Mouse (Mus musculus): ENCODE results near the gene Gmds. TPM values are rescaled to one million over a fixed set of nuclear protein-coding genes. Genes with fewer than 3 reads are reported as not detected.

Gene Gmds
- polyA plus RNA-seq, 1 experiment = 230 TPM

DNA sequence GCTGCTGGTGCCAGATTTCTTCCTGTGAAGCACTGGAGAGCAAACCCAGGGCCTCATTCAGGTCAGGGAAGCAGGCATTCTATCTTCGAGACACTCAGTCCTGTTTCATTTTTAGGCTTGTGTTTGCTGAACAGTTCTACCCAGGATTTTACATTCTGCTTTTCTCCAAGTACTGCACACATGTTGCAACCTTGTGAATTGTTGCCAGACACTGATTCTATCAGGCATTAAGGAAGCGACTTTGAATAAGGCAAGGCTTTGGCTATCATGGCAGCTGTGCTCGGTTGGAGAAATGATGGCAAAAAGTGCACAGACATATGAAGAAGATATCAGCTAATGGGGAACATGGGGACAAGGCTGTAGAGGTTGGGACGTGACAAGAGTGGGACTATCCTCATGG lies 510.1 kb downstream of the Gmds start:
- no peaks in the 10 kb centered on the region for H3K36me3 ChIP-seq (ENCODE audit: control insufficient read depth, insufficient read depth, low read length)
- no peaks in the 10 kb centered on the region for H3K27me3 ChIP-seq (ENCODE audit: control insufficient read depth, insufficient read depth, low read length)
- TF ChIP-seq CTCF (IDR thresholded peaks at IDR 0.05; ENCODE audit: extremely low read depth, insufficient read length, insufficient replicate concordance, low read depth, low read length) = no peak
- no peak for TF ChIP-seq POLR2A (IDR thresholded peaks at IDR 0.05; ENCODE audit: low read depth, low read length)
- 93% methylated on average over 4 of the region's 4 CpGs for WGBS
- no peak overlapping the region for H3K4me3 ChIP-seq (ENCODE audit: low read depth, low read length)
- no peak overlapping the region for H3K27ac ChIP-seq (ENCODE audit: insufficient read depth, low read depth, low read length)
- H3K4me1 ChIP-seq (ENCODE audit: control insufficient read depth, insufficient read depth, insufficient read length, low read length) = no peaks in the 10 kb centered on the region

DNA sequence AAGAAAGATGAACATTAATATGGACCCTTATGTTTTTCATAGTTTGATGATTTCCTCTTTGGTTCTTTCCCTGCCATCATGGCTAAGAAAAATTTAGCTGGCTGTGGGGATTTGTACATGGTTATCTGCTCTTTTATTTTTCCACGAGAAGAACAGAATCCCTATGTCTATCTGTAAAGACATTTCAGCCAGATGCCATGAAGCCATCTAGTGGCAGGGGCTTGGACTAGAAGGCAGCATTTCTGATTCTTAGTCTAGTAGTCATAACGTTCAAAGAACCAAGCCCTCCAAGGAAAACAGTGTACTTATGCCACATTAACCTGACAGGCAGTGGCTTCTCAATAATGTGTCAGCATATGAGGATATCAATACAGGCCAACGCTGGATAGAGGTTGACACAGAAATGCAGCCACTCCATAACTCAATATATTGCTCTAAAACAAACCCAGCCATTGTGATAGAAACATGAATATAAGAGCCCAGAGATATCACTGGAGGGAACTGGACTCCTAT lies 510.7 kb downstream of the Gmds start:
- Histone ChIP-seq H3K4me3 (ENCODE audit: low read depth, low read length) (no peak overlapping the region), H3K27ac (ENCODE audit: insufficient read depth, low read depth, low read length) (no peak overlapping the region), H3K36me3 (ENCODE audit: control insufficient read depth, insufficient read depth, low read length) (no peaks in the 10 kb centered on the region), H3K27me3 (ENCODE audit: control insufficient read depth, insufficient read depth, low read length) (no peaks in the 10 kb centered on the region), H3K4me1 (ENCODE audit: control insufficient read depth, insufficient read depth, insufficient read length, low read length) (no peaks in the 10 kb centered on the region)
- TF ChIP-seq POLR2A (IDR thresholded peaks at IDR 0.05; ENCODE audit: low read depth, low read length) (no peak), CTCF (IDR thresholded peaks at IDR 0.05; ENCODE audit: extremely low read depth, insufficient read length, insufficient replicate concordance, low read depth, low read length) (no peak)
- 68% methylated on average over 3 of the region's 3 CpGs for WGBS

DNA sequence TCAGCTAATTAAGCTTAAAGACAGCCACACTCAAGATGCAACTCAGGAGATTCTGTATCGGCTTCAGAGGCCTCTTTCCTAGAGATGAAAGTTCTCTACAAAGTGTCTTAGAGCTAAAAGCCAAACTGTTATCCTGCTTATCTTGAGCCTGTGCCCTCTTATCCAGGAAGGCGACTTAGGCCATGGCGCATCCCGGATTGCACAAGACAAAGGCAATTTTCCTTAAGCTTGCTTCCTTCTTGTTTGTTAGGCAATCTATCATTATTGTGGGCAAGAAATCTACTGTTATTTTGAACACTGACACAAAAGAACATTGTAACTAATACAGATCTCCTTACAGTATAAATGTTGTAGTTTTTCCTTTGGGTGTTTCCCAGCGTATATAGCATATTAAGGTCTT lies 511.4 kb downstream of the Gmds start:
- no peaks in the 10 kb centered on the region for H3K4me1 ChIP-seq (ENCODE audit: control insufficient read depth, insufficient read depth, insufficient read length, low read length)
- 74% methylated on average over 5 of the region's 5 CpGs for WGBS
- H3K36me3 ChIP-seq (ENCODE audit: control insufficient read depth, insufficient read depth, low read length) = no peaks in the 10 kb centered on the region
- no peaks in the 10 kb centered on the region for H3K27me3 ChIP-seq (ENCODE audit: control insufficient read depth, insufficient read depth, low read length)
- no peak overlapping the region for H3K4me3 ChIP-seq (ENCODE audit: low read depth, low read length)
- H3K27ac ChIP-seq (ENCODE audit: insufficient read depth, low read depth, low read length) = no peak overlapping the region
- TF ChIP-seq CTCF (IDR thresholded peaks at IDR 0.05; ENCODE audit: extremely low read depth, insufficient read length, insufficient replicate concordance, low read depth, low read length) (no peak), POLR2A (IDR thresholded peaks at IDR 0.05; ENCODE audit: low read depth, low read length) (no peak)

DNA sequence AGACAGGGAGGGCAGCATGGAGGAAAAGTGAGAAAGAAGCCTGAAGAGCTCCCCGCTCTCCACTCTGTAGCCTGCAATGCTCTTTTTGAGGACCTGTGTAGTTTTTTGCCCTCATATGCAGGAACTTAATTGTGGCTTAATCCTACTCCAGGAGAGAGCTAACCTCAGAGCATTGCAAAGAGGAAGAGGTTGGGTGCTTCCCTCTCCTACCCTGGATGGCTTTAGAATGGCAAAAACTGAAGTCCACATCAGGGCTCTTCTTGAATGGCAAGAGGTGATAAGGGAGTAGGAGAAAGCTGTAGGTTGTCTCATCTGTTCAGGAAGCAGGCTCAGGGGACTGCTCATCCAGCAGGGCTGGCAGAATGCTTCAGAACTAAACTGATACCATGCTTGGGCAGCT lies 513.4 kb downstream of the Gmds start:
- H3K36me3 ChIP-seq (ENCODE audit: control insufficient read depth, insufficient read depth, low read length) = no peaks in the 10 kb centered on the region
- H3K4me1 ChIP-seq (ENCODE audit: control insufficient read depth, insufficient read depth, insufficient read length, low read length) = no peaks in the 10 kb centered on the region
- H3K27ac ChIP-seq (ENCODE audit: insufficient read depth, low read depth, low read length) = no peak overlapping the region
- no peak for TF ChIP-seq POLR2A (IDR thresholded peaks at IDR 0.05; ENCODE audit: low read depth, low read length)
- no peak for TF ChIP-seq CTCF (IDR thresholded peaks at IDR 0.05; ENCODE audit: extremely low read depth, insufficient read length, insufficient replicate concordance, low read depth, low read length)
- no peaks in the 10 kb centered on the region for H3K27me3 ChIP-seq (ENCODE audit: control insufficient read depth, insufficient read depth, low read length)
- 91% methylated on average over 1 of the region's 1 CpGs for WGBS
- H3K4me3 ChIP-seq (ENCODE audit: low read depth, low read length) = no peak overlapping the region

DNA sequence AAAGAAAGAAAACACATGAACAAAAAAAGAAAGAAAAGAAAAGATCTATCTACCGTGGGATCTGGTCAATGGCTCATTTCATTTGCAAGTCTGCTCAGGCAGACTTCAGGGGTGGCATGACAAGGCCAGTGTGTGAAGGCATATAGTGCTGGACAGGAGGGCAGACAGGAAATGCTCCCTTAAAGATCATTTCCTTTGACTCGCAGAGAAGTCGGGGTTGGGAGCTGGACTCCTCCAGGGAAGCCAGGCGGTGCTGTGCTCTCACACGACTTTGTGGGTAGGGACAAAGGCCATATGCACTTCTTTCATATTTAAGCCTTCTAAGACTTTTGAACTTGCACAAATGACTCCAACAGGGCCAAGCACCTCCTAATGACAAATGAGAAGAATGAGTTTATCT lies 515.2 kb downstream of the Gmds start:
- no peaks in the 10 kb centered on the region for H3K4me1 ChIP-seq (ENCODE audit: control insufficient read depth, insufficient read depth, insufficient read length, low read length)
- no peak overlapping the region for H3K4me3 ChIP-seq (ENCODE audit: low read depth, low read length)
- no peaks in the 10 kb centered on the region for H3K27me3 ChIP-seq (ENCODE audit: control insufficient read depth, insufficient read depth, low read length)
- no peak overlapping the region for H3K27ac ChIP-seq (ENCODE audit: insufficient read depth, low read depth, low read length)
- H3K36me3 ChIP-seq (ENCODE audit: control insufficient read depth, insufficient read depth, low read length) = peaks cover 10% of the 10 kb centered on the region
- TF ChIP-seq CTCF (IDR thresholded peaks at IDR 0.05; ENCODE audit: extremely low read depth, insufficient read length, insufficient replicate concordance, low read depth, low read length) (no peak), POLR2A (IDR thresholded peaks at IDR 0.05; ENCODE audit: low read depth, low read length) (no peak)
- WGBS = 66% methylated on average over 5 of the region's 5 CpGs

DNA sequence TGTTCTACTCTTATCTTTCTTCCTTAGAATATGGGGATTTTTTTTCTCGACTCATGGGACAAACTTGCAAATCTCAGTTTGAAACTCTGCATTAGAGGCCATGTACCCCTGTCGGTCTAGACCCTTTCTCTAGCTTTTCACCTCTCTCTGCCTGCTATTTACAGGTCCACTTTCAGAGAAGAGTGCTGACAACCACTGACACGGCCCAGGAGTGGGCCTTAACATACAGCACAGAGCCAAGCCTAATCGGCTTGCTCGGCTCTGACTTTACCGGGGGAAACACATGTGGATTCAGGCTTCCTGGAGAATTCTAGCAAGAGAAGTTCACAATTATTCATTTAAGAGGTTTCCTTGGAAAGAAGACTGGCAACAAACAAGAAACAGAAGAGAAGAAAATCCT lies 517.5 kb downstream of the Gmds start:
- 74% methylated on average over 6 of the region's 6 CpGs for WGBS
- no peak overlapping the region for H3K4me3 ChIP-seq (ENCODE audit: low read depth, low read length)
- no peak for TF ChIP-seq CTCF (IDR thresholded peaks at IDR 0.05; ENCODE audit: extremely low read depth, insufficient read length, insufficient replicate concordance, low read depth, low read length)
- no peak for TF ChIP-seq POLR2A (IDR thresholded peaks at IDR 0.05; ENCODE audit: low read depth, low read length)

DNA sequence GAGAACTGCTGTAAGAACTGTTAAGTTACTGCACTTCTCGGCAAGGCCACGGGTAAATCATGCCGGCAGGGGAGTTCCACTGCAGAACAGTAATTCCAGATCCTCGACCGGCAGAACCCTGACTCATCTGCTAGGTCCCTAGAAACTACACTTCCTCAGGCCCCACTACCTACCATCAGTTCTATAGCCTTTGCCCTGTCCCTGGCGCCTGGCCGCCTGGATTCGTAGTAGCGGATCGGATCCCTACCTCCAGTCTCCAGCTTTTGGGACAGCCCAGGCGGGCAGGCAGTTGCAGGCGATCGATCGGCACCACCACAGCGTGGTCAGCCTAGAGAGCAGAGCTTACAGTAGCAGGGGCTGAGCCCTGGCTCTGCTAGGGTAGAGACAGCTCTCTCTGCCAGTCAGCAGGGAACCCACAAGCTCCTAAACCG lies 517.9 kb downstream of the Gmds start:
- H3K4me3 ChIP-seq (ENCODE audit: low read depth, low read length) = no peak overlapping the region

More for the DNA sequence above, 517.5 kb downstream of the Gmds start:
- Histone ChIP-seq H3K36me3 (ENCODE audit: control insufficient read depth, insufficient read depth, low read length) (peaks cover 14% of the 10 kb centered on the region), H3K4me1 (ENCODE audit: control insufficient read depth, insufficient read depth, insufficient read length, low read length) (no peaks in the 10 kb centered on the region), H3K27me3 (ENCODE audit: control insufficient read depth, insufficient read depth, low read length) (no peaks in the 10 kb centered on the region), H3K27ac (ENCODE audit: insufficient read depth, low read depth, low read length) (no peak overlapping the region)

More for the DNA sequence above, 517.9 kb downstream of the Gmds start:
- Histone ChIP-seq H3K4me1 (ENCODE audit: control insufficient read depth, insufficient read depth, insufficient read length, low read length) (no peaks in the 10 kb centered on the region), H3K36me3 (ENCODE audit: control insufficient read depth, insufficient read depth, low read length) (peaks cover 16% of the 10 kb centered on the region), H3K27me3 (ENCODE audit: control insufficient read depth, insufficient read depth, low read length) (no peaks in the 10 kb centered on the region), H3K27ac (ENCODE audit: insufficient read depth, low read depth, low read length) (no peak overlapping the region)
- WGBS = 58% methylated on average over 16 of the region's 16 CpGs
- TF ChIP-seq POLR2A (IDR thresholded peaks at IDR 0.05; ENCODE audit: low read depth, low read length) (no peak), CTCF (IDR thresholded peaks at IDR 0.05; ENCODE audit: extremely low read depth, insufficient read length, insufficient replicate concordance, low read depth, low read length) (no peak)
